ENCODE assay signal across 9 mouse cellular contexts in the genomic region with DNA sequence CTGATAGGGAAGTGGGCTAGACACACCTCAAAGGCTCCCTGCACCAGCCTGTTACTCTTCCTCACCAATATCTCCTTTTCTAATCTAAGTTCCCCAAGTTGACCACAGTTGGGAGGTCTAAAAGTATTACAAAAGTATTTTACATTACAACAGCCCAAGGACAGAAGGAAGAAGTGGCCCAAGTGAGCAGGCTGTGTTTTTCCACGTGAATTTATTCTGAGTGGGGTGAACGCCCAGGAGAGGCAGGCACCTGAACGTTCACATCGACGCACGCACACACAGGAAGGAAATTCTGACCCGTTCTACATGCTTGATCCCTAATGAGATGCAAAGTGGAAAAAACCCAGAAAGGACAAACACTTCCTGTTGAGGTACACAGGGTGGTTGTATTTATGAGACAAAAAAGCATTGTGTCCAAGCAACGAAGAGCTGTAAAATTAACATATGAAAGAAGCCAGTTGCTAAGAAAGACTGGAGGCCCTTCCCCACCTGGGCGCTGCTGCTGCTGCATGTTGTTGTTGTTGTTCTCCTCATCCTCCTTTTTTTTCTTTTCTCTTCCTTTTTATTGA. TPM values are rescaled to one million over a fixed set of nuclear protein-coding genes. Genes with fewer than 3 reads are reported as not detected.
DNase-seq lines count a peak whose midpoint lies in the region; ATAC-seq lines count a peak whose summit lies in the region.
"Had no signal": no experiment of that assay in that cellular context is flagged by ENCODE, and none has a peak within 500 bp of the region (broad histone marks: within the 10 kb centered on the region; RNA-seq: fewer than 3 reads in every experiment).

No protein-coding gene starts in this region.

- no peak overlapping the region for H3K4me2 ChIP-seq in kidney, embryonic 14.5 days (replicated peaks; ENCODE audit: low read depth, low read length)
- H3K4me2 ChIP-seq in neural tube, embryonic 11.5 days (ENCODE audit: low read depth): no peak overlapping the region

- peak overlapping the region; percentile 53; the same call in 1 of the 2 replicates for H3K27ac ChIP-seq in kidney, embryonic 14.5 days (ENCODE audit: low read depth, low read length)
- no peak overlapping the region for H3K27ac ChIP-seq in neural tube, embryonic 11.5 days (ENCODE audit: low read depth, low read length)

- DNase-seq in neural tube, embryonic 11.5 days (ENCODE audit: low spot score): no peak
- no peak for DNase-seq in layer of hippocampus, postnatal 10 days (ENCODE audit: low spot score in 2 of 2)
- no peak for DNase-seq in MN1 (ENCODE audit: low spot score)
- no peak for DNase-seq in cerebellum, postnatal 4 days (ENCODE audit: low spot score in 2 of 2)
- no peak for DNase-seq in heart, postnatal 10 days
- DNase-seq: heart, postnatal 4 days had no signal

- no peak overlapping the region for H3K9ac ChIP-seq in kidney, embryonic 14.5 days (ENCODE audit: low read depth, low read length)
- no peak overlapping the region for H3K9ac ChIP-seq in neural tube, embryonic 11.5 days (ENCODE audit: low read length)

- H3K4me1 ChIP-seq in kidney, embryonic 14.5 days (ENCODE audit: control insufficient read depth, insufficient read depth, low read length): no peaks in the 10 kb centered on the region
- H3K4me1 ChIP-seq in neural tube, embryonic 11.5 days (ENCODE audit: control insufficient read depth, insufficient read depth, low read length): no peaks in the 10 kb centered on the region; the same call in 1 of the 2 replicates

- H3K4me3 ChIP-seq in kidney, embryonic 14.5 days (ENCODE audit: low read length): no peak overlapping the region
- H3K4me3 ChIP-seq in neural tube, embryonic 11.5 days (ENCODE audit: low read depth, low read length): no peak overlapping the region

- no peaks in the 10 kb centered on the region for H3K36me3 ChIP-seq in kidney, embryonic 14.5 days (ENCODE audit: control insufficient read depth, insufficient read depth, low read length)
- no peaks in the 10 kb centered on the region for H3K36me3 ChIP-seq in neural tube, embryonic 11.5 days (ENCODE audit: control insufficient read depth, insufficient read depth, low read length)

- no peaks in the 10 kb centered on the region for H3K9me3 ChIP-seq in kidney, embryonic 14.5 days (ENCODE audit: control insufficient read depth, low read length)
- no peaks in the 10 kb centered on the region for H3K9me3 ChIP-seq in neural tube, embryonic 11.5 days (ENCODE audit: control insufficient read depth, low read length)

- 22% methylated on average over 9 of the region's 9 CpGs for whole genome bisulfite sequencing in kidney, embryonic 14.5 days
- WGBS in neural tube, embryonic 11.5 days: 22% methylated on average over 9 of the region's 9 CpGs

- H3K27me3 ChIP-seq in kidney, embryonic 14.5 days (ENCODE audit: control insufficient read depth, insufficient read depth, low read length): no peaks in the 10 kb centered on the region
- no peaks in the 10 kb centered on the region for H3K27me3 ChIP-seq in neural tube, embryonic 11.5 days (ENCODE audit: control insufficient read depth, insufficient read depth, low read length)

- ATAC-seq in CD4-positive, CD25-positive, alpha-beta regulatory T cell, adult 4 months: peak; percentile 95
- peak; percentile 95 for ATAC-seq in activated CD4-positive, CD25-positive, alpha-beta regulatory T cell, adult 4 months
- peak; percentile 60 for ATAC-seq in kidney, embryonic 14.5 days (ENCODE audit: low FRiP score, low TSS enrichment)
- ATAC-seq in neural tube, embryonic 11.5 days (ENCODE audit: insufficient read depth, low FRiP score, low TSS enrichment): peak; percentile 75

- intact Hi-C loops in heart, postnatal 10 days (cut with DNase I): no loop called here

RNA-seq across cellular contexts. Expression of gene Pgap1, which starts 27.9 kb away (rescaled TPM):
- 10 to 100 TPM in 1 of 2 experiments, 1 to 10 TPM in 1; 8.6 to 12.8 TPM for polyA plus RNA-seq in CD4-positive, CD25-positive, alpha-beta regulatory T cell, adult 4 months (2017; shearing (Covaris generic))
- polyA plus RNA-seq in activated CD4-positive, CD25-positive, alpha-beta regulatory T cell, adult 4 months (2017; shearing (Covaris generic)): 1 to 10 TPM; 7.4 to 8.5 TPM
- 7.5 and 13.5 TPM in 2 replicates for polyA plus RNA-seq in kidney, embryonic 14.5 days (2014; fragmentation: Nextera tagmentation; extraction: Ambion mirVana)
- polyA plus RNA-seq in neural tube, embryonic 11.5 days (2014; fragmentation: Nextera tagmentation; extraction: Ambion mirVana): 10.8 and 12.5 TPM in 2 replicates
- 10 to 100 TPM; 51.5 to 52.4 TPM for total RNA-seq in layer of hippocampus, postnatal 10 days (2021)
- 1 to 10 TPM; 4.8 to 6.8 TPM for total RNA-seq in heart, postnatal 10 days (2021)
